Mouse (Mus musculus): ENCODE results near the gene Garnl3. TPM values are rescaled to one million over a fixed set of nuclear protein-coding genes. Genes with fewer than 3 reads are reported as not detected.
"Not testable (repeated sequence)": the region's sequence is repeated elsewhere in the genome, so short reads cannot be mapped to it uniquely, and the experiment has no call there.

Gene Garnl3
- total and polyA plus RNA-seq, 3 experiments: 0.55 to 2.6 TPM; not detected in 1

DNA sequence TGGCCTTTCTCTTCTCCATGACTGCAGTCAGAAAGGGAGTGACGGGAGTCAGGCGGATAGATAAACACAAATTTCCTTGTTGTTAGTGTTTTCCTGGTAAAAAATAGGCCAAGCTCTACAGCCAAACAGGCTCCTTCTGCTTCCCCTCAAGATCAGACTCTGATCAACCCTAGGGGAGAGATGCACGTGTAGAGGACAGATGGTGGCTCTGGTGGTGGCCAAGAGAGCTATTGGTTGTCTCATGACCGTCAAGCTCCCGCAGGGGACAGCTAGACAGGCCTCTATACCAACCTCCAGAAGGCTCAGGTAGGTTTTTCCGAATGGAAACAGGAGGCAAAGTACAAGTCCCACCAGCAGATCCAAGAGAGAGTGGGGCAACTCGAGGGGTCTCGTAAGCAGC lies 30.9 kb downstream of the Garnl3 start:
- TF ChIP-seq CTCF (IDR thresholded peaks at IDR 0.05; ENCODE audit: low read depth, low read length) (no peak), GATA2 (IDR thresholded peaks at IDR 0.05; ENCODE audit: borderline replicate concordance, low read depth, low read length) (no peak), GATA1 (IDR thresholded peaks at IDR 0.05; ENCODE audit: borderline replicate concordance, low read length) (no peak), TAL1 (conservative IDR thresholded peaks at IDR 0.05; ENCODE audit: low read depth, low read length) (no peak), POLR2AphosphoS5 (IDR thresholded peaks at IDR 0.05; ENCODE audit: insufficient replicate concordance, low read depth, low read length) (no peak)
- Histone ChIP-seq H3K4me1 (ENCODE audit: insufficient read depth, low read depth, low read length) (no peaks in the 10 kb centered on the region), H3K27me3 (ENCODE audit: insufficient read depth, low read length) (no peaks in the 10 kb centered on the region; the same call in none of the 2 replicates), H3K36me3 (replicated peaks) (no peaks in the 10 kb centered on the region), H3K9me3 (replicated peaks) (no peaks in the 10 kb centered on the region), H3K4me3 (ENCODE audit: low read depth, low read length) (no peak overlapping the region)
- DNase-seq (ENCODE audit: low spot score) (no peak), ATAC-seq (ENCODE audit: extremely low read depth, insufficient number of reproducible peaks, low FRiP score, poor library complexity, severe bottlenecking) (no peak)

DNA sequence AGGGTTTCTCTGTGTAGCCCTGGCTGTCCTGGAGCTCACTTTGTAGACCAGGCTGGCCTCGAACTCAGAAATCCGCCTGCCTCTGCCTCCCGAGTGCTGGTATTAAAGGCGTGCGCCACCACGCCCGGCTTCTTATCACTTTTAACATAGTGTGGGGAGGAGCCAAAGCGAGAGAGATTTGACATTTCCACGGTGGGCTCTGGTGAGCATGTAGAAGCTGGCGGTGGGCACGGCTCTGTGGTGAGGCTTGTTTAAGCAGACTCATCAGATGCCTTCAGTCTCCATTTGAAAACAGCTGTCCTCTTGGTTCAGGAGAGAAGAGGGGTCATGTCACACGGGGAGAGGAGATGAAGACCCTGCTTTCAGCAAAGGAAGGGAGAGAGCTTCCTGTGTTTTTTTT lies 34.1 kb downstream of the Garnl3 start:
- not testable (repeated sequence) for ATAC-seq (ENCODE audit: extremely low read depth, insufficient number of reproducible peaks, low FRiP score, poor library complexity, severe bottlenecking); DNase-seq (ENCODE audit: low spot score); H3K4me1 ChIP-seq (ENCODE audit: insufficient read depth, low read depth, low read length); H3K9me3 ChIP-seq (replicated peaks); H3K36me3 ChIP-seq (replicated peaks); H3K4me3 ChIP-seq (ENCODE audit: low read depth, low read length); H3K27me3 ChIP-seq (ENCODE audit: insufficient read depth, low read length)

DNA sequence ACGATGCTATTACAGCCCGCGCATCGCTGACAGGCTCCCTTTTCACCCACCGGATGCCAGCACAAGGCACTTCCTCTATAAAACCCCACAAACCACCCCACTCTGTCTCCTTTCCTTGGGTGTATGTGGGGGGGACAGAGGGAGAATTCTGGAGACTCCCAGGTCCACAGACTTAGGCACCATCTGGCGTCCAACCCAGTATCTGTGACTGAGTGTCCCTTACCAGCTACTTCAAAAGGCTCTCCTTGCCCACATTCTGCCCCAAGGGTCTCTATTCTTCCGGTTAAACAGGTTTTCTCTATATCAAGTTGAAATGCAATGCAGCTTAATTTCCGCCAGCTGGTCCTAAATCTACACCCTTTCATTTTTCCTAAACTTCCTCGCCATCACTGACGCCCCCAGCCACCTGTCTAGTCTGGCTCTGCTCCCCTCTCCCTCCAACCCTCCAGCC lies 36.2 kb downstream of the Garnl3 start:
- no peaks in the 10 kb centered on the region for H3K36me3 ChIP-seq (replicated peaks)
- no peaks in the 10 kb centered on the region for H3K4me1 ChIP-seq (ENCODE audit: insufficient read depth, low read depth, low read length)
- DNase-seq (ENCODE audit: low spot score) (no peak), ATAC-seq (ENCODE audit: extremely low read depth, insufficient number of reproducible peaks, low FRiP score, poor library complexity, severe bottlenecking) (no peak)
- no peaks in the 10 kb centered on the region; the same call in 1 of the 2 replicates for H3K27me3 ChIP-seq (ENCODE audit: insufficient read depth, low read length)
- no peaks in the 10 kb centered on the region for H3K9me3 ChIP-seq (replicated peaks)
- H3K4me3 ChIP-seq (ENCODE audit: low read depth, low read length): no peak overlapping the region
- no peak for TF ChIP-seq CTCF (IDR thresholded peaks at IDR 0.05; ENCODE audit: low read depth, low read length)
- TF ChIP-seq POLR2AphosphoS5 (IDR thresholded peaks at IDR 0.05; ENCODE audit: insufficient replicate concordance, low read depth, low read length): no peak
- TF ChIP-seq TAL1 (conservative IDR thresholded peaks at IDR 0.05; ENCODE audit: low read depth, low read length): no peak
- no peak for TF ChIP-seq GATA2 (IDR thresholded peaks at IDR 0.05; ENCODE audit: borderline replicate concordance, low read depth, low read length)
- no peak for TF ChIP-seq GATA1 (IDR thresholded peaks at IDR 0.05; ENCODE audit: borderline replicate concordance, low read length)

DNA sequence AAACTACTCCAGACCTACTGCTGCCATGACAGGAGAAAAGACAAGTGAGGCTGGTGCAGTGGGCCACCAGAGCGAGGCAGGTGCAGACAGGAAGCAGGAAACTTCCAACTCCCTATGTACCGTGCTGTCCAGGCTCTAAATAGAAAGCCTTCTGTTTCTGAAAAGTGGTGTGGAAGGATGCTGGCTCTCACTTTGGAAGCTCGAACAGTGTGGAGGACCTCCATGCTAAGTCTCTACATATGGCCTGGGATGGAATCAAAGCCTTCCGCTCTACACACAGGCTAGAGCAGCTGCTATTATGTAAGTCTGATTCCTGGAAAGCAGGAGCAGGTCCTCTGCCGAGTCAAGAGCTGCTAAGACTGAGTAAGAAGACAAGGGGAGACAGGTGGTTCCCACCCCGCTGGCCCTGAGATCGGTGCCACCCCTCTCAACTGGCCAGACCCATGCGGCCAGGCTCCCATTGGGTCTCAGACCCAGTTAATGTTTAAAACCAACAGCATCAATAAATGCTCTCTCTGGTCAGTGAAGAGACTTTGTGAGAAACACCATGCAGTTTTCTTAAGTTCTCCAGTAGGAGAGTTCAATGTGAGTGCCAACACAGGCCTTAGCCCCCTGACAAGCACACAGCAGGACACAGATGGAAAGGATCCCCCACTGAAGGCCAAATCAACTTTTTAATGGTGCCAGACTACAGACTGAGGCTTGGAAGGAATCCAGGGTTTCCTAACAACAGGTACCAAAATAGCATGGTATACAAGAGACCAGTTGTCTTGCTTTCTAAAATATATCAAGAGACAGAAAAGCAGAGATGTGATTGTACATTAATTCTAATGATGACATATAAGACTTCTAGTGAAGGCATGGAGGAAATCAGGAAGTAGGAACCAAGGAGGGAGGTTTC lies 40.6 kb downstream of the Garnl3 start:
- DNase-seq (ENCODE audit: low spot score) (no peak), ATAC-seq (ENCODE audit: extremely low read depth, insufficient number of reproducible peaks, low FRiP score, poor library complexity, severe bottlenecking) (no peak)
- H3K36me3 ChIP-seq (replicated peaks): no peaks in the 10 kb centered on the region
- H3K4me1 ChIP-seq (ENCODE audit: insufficient read depth, low read depth, low read length): no peaks in the 10 kb centered on the region
- H3K27me3 ChIP-seq (ENCODE audit: insufficient read depth, low read length): no peaks in the 10 kb centered on the region
- H3K4me3 ChIP-seq (ENCODE audit: low read depth, low read length): no peak overlapping the region
- TF ChIP-seq TAL1 (conservative IDR thresholded peaks at IDR 0.05; ENCODE audit: low read depth, low read length) (no peak), CTCF (IDR thresholded peaks at IDR 0.05; ENCODE audit: low read depth, low read length) (no peak), POLR2AphosphoS5 (IDR thresholded peaks at IDR 0.05; ENCODE audit: insufficient replicate concordance, low read depth, low read length) (no peak), GATA1 (IDR thresholded peaks at IDR 0.05; ENCODE audit: borderline replicate concordance, low read length) (no peak), GATA2 (IDR thresholded peaks at IDR 0.05; ENCODE audit: borderline replicate concordance, low read depth, low read length) (no peak)
- no peaks in the 10 kb centered on the region for H3K9me3 ChIP-seq (replicated peaks)

DNA sequence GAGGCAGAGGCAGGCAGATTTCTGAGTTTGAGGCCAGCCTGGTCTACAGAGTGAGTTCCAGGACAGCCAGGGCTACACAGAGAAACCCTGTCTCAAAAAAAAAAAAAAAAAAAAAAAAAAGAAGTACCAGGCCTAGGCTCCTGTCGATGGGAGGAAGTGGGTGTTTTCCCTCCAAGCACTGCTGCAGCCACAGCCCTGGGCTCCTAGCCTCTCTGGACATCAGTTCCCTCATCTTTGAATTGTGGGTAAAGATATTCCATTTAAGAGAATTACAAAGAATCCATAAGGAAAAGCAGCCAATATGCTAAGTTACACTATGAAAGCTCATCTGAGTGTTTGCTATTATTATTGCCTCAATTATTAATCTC lies 41.4 kb downstream of the Garnl3 start:
- not testable (repeated sequence) for H3K4me3 ChIP-seq (ENCODE audit: low read depth, low read length); H3K27me3 ChIP-seq (ENCODE audit: insufficient read depth, low read length); H3K36me3 ChIP-seq (replicated peaks); H3K9me3 ChIP-seq (replicated peaks); ATAC-seq (ENCODE audit: extremely low read depth, insufficient number of reproducible peaks, low FRiP score, poor library complexity, severe bottlenecking); DNase-seq (ENCODE audit: low spot score); H3K4me1 ChIP-seq (ENCODE audit: insufficient read depth, low read depth, low read length)

DNA sequence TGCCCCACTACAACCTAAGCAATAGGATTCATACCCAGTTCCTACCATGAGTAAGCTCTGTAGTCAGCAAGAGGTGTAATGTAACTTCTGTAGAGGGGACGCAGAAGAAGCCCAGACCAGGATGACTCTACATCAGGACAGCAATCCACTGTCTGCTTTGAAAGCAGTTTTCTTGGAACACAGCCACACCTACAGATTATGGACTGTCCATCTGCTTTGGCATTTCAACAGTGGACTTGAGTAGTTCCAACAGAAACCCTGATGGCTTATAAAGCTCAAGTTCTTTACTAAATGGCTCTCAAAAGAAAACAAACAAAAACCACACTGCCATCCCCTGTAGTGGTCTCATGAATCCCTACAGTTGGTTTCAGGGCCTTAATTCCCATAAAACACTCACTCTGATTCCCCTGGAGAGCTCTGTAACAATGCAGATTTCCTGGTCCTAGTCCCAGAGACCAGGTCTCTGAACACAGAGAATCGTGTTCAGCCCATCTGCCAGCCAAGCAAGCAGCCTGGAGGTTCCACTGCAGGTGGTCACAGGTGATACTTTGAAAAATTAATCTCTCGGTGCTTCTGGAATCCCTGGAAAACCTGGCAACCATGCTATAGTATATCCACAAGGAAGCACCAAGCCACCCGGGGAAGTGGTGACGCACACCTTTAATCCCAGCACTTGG lies 42.0 kb downstream of the Garnl3 start:
- no peaks in the 10 kb centered on the region for H3K27me3 ChIP-seq (ENCODE audit: insufficient read depth, low read length)
- H3K9me3 ChIP-seq (replicated peaks): no peaks in the 10 kb centered on the region
- TF ChIP-seq CTCF (IDR thresholded peaks at IDR 0.05; ENCODE audit: low read depth, low read length) (no peak), POLR2AphosphoS5 (IDR thresholded peaks at IDR 0.05; ENCODE audit: insufficient replicate concordance, low read depth, low read length) (no peak), TAL1 (conservative IDR thresholded peaks at IDR 0.05; ENCODE audit: low read depth, low read length) (no peak), GATA1 (IDR thresholded peaks at IDR 0.05; ENCODE audit: borderline replicate concordance, low read length) (no peak), GATA2 (IDR thresholded peaks at IDR 0.05; ENCODE audit: borderline replicate concordance, low read depth, low read length) (no peak)
- DNase-seq (ENCODE audit: low spot score): no peak
- H3K36me3 ChIP-seq (replicated peaks): no peaks in the 10 kb centered on the region
- H3K4me3 ChIP-seq (ENCODE audit: low read depth, low read length): no peak overlapping the region
- H3K4me1 ChIP-seq (ENCODE audit: insufficient read depth, low read depth, low read length): no peaks in the 10 kb centered on the region
- no peak for ATAC-seq (ENCODE audit: extremely low read depth, insufficient number of reproducible peaks, low FRiP score, poor library complexity, severe bottlenecking)
